Mouse (Mus musculus): ENCODE data around the gene Abcc3.
"Not testable (repeated sequence)": the region's sequence is repeated elsewhere in the genome, so short reads cannot be mapped to it uniquely, and the experiment has no call there.

Gene Abcc3

DNA sequence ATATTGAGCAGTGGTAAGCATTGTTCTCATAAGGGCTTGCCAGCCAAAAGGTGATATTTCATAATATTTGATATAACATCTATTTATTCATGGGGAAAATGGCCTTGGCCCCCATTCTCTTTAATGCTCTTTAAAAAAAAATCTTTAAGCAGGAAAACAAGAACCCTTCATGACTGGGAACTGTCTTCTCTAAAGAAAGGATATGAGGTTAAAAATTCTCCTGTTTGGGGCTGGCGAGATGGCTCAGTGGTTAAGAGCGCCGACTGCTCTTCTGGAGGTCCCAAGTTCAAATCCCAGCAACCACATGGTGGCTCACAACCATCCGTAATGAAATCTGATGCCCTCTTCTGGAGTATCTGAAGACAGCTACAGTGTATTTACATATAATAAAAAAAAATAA, 9.2 kb upstream of the Abcc3 start:
- DNase-seq: not testable (repeated sequence)

DNA sequence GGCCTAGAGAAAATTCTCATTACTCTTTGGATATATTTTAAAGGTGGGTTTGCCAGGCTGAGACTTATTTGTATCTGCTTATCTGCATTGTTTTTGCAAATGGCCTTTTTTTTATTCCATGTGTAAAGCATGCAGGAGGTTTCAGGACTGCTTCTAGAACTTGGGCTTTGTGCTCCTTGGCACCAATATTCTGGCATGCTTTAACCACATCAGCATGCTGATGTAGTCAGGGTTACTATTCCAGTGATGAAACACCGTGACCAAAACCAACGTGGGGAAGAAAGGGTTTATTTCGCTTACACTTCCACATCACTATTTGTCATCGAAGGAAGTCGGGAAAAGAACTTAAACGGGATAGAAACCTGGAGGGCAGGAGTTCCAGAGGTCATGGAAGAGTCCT, 8.2 kb upstream of the Abcc3 start:
- no peak for DNase-seq

DNA sequence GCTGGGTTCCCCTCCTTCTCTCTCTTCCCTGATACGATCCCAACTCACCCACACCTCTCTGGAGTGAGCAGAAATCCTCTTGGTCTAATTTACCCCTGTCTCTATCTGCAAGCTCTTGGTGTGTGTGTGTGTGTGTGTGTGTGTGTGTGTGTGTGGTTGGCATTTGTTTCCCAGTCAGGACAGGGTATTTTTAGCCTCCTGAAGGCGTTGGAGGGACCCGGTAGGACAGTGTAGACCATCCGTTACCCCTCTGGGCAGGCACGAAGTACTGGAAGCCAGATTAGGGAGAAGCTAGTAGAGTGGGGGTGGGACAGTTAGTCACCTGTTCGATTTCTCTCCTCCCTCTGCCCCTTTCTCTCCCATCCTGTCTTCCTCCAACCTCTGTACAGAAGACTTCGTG, 1.3 kb upstream of the Abcc3 start:
- DNase-seq: no peak

DNA sequence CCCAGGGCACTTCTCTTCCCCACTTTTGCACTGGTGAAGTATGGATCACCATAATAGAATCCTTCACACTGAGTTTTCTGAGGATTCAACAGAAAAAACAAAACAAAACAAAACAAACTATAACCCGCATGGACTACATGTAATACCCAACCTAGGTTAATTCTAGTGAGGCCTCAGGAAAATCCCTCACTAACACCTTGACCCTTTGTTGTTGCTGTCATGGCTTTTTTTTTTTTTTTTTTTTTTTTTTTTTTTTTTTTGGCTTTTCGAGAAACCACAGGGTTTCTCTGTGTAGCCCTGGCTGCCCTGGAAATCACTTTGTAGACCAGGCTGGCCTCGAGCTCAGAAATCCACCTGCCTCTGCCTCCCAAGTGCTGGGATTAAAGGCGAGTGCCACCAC, 693 bp upstream of the Abcc3 start:
- not testable (repeated sequence) for DNase-seq

DNA sequence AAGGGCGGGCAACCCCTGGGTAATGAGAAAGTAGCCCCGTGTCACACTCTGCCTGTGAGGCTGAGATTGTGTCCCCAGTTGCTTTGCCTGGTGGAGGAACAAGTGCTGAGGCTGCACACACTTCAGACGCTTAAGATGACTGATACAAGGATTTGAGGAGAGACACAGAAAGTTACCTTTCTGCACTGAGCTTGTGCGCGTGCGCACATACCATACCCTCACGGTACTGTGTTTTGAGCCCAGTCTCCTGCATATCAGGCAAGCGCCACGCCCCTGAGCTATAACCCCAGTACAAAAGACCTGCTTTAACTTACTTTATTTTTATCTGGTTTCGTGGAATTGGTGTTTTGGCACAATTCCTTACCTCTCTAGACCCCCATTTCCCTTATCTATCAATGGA, 1.1 kb downstream of the Abcc3 start:
- DNase-seq: no peak

DNA sequence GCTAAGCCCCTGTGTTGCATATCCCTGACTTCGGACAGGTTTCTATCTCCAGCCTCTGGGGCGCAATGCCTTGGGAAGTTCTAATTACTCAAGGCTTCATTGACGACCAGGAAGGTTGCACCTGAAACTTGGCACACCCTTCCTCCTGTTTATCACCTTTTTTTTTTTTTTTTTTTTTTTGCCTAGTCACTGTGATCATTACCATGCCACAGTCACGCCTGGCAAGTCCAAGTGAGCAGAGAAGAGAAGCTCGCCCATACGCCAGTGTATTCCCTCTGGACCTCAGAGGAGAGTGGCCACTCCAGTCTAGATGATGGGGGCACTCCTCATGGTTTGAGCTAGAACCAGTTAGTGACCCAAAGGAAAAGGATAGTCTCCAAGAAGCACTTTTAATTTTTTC, 2.0 kb downstream of the Abcc3 start:
- no peak for DNase-seq

DNA sequence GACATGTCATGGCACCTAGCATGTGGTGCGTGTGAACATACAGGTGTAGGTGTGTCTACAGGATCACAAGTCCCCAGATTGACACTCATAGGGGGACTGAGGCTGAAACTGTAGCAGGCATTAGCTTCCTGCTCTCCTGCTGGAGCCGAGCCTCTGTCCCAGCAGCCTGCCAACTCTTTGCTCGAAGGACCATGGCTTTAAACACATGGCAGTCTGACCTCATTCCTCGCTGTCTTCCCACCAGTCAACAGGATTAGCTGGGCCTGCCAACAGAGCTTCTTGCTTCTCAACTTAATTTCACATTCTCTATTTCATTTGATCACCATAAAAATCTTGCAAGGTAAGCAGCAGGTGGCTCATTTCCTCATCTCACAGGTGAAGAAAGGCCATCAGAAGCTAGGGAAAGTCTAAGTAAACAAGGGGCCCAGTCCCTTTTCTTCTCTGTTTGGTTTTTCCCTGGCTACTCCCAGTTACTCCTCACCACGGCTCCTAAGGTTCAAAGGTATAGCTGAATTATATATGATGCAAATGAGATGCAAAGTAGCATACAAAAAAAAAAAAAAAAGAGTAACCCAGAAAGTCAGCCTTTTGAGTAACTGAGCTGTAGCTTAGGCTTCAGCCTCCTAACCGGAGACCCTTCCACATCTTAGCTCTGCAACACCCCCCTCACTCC, 2.9 kb downstream of the Abcc3 start:
- peak; percentile 75 to 82 for DNase-seq

DNA sequence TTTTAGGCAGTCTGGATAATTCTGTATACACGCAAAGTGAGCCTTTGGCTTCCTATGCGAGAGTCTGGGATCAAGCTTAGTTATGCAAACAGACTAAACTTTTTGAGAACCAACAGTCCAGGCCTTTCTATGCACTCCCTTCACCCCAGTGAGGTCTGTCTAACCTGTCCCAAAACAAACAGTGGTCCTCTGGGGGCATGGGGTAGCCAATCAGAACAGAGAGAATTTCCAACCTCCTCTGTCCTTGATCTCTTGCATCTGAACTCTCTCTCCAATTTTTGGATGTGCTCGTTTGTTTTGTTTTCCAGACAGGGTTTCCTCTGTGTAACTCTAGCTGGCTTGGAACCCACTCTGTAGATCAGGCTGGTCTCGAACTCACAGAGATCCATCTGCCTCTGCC, 3.8 kb downstream of the Abcc3 start:
- no peak for DNase-seq

DNA sequence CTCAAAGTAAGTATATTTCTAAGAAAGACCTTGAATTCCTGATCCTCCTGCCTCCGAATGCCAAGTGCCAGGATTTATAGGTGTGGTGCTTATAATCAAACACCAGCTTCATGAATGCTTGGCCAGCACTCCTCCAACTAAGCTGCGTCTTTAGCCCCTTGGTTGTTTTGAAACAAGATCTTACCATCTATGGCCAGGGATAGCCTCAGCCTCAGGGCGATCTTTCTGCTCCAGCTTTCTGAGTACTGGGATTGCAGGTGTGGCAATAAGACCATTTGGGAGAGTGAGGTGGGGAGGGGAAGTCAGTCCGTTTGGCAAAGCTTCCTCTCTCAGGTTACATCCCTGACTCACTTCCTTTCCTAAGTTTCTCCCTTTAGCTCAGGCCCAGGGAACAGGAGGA, 5.0 kb downstream of the Abcc3 start:
- no peak for DNase-seq

DNA sequence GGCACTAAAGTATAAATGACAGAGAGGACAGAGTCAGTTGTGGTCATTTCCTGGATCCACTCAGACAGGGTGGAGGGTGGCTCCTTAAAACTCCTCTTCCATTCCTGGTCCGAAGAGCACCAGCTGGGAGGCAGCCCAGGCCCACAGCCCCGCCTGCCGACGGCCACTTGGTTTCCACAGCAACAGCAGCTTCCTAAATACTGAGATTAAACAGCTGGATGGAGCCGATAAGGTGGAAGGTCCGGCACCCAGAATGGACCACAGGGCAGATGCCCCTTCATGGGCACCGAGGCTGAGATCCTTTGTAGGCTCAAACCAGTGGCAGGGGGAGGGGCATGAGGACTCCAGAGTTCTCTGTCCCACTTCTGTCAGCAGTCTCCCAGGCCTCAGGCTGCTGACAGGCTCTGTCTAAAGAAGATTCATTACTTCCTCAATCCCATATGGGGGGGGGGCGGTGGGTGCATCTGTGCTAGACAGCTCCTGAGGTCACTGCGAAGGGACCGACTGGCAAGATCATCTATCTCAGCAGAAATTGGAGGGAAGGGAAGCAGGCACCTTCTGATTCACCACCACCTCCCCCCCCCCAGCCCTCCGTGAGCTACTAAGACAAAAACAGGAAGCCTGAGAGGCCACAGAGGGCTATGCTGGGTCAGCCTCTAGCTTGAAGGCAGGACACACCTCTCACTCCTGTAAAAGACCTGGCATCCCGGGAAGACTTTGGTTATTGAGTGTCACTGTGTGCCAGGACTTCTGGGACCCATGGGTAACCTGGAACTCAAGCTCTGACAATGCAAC, 6.6 kb downstream of the Abcc3 start:
- DNase-seq: no peak

DNA sequence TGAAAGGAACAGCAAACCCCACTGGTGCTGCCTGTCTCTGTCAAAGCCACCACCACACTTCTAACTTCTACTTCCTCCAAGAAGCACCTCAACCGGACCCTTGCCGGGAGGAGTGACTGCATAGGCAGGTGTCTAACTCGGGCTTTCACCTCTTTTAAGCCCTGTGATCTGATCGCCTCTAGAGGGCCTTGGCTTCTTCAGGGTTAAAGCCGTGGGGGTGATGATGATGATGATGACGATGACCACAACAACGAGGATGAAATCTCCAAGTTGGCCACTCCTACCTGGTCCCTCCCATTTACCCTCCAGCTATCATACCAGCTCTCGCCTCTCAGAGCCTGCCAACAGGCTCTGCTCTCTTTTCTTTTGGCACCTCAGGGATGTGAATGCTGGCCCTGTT, 13.1 kb downstream of the Abcc3 start:
- no peak for DNase-seq

DNA sequence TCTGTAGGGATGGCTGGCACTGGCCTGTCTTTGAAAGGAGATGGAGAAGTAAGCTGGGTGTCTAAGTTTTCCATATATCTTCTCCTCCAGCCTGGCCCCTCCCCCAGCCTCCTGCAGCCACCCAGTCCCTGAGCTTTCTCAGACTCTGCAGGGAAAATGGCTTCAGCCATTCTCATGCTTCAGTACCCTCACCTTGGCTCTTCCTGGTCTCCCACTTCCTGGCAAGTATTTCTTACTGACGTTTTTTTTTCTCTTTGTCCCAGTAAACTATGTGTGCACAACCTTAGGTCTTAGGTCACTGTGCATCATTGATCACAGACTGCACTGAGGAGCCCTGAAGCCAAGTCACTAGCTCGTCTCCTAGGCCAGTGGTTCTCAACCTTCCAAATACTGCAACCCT, 13.7 kb downstream of the Abcc3 start:
- no peak for DNase-seq

DNA sequence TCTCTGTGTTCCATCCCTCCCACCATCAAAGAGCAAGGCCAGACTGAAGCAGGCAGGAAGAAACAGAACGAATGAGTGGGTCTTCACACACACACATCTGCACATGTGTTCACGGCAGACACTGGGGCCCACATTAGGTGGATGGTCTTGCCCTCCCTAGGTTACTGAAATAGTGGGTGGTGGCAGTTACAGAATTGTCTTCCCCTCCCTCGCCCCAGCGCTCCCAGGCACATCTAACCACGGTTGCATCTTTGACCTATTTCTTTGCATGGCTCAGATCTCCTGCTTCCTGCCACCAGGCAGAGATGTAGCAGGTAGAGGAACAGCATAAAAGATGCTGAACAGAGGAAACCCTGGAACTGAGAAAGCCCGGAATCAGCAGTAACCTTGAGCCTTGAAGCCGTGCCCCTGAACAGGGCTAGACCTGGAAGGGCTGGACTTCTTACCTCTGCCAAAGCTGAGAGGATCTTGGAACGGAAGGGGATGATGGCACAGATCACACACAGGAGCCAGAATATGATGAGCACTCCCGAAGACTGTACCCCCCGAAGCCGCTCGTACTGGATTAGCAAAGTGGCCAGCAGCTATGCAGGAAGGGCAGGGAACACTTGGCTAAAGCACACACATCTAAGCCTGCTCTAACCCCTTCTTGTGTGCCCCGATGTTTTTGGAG, 18.4 kb downstream of the Abcc3 start:
- peak; percentile 41 to 44 for DNase-seq

DNA sequence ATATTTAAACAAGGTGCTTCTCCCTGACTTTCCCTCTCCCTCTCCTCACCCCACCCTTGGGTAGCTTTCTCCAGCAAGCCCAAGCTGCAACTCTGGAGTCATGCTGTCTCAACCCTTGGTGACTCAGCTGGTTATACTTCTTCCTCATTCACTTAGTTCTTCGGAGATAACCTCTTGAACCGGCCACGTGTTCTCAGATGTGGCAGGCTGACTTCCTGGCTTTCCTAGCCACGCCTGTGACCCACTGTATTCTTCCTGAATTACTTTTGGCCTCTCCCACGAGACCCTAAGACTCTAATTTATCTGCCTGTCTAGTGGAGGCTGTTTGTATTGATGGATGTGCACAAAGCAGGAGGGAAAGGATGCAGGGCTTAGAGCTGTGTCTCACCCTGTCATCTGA, 22.0 kb downstream of the Abcc3 start:
- no peak for DNase-seq

DNA sequence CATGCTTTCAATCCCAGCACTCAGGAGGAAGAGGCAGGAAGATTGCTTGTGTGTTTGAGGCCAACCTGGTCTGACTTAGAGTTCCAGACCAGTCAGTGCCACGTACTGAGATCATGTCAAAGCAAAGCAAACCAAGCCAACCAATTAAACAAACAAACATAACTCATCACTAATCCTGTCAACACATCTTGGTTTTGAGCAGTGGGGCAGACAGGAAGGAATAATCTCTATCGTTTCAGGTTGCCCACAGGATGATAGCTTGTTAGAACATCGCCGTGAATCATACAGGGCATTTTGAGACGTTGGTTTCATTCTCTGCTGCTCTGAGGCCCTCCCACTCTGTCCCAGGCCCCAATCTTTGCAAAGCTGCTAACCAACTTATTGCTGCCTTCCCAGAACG, 22.8 kb downstream of the Abcc3 start:
- DNase-seq: no peak

DNA sequence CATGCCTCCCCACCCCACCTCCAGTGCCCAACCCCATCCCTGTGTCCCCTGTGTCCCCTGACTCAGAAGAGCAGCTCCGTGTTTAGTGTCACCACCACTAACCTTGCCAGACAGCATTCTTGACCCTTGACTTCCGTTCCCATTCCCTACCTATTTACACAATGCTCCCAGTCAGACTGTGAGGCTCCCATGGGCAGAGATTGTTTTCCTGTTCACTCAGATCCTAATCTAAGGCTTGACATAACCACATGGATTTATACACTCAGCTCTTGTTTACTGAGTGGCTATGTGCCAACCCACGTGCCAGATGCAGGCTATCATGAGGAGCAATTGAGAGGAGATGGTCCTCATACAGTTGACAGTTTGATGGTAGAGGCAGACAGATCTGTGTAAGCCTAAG, 27.5 kb downstream of the Abcc3 start:
- no peak for DNase-seq

DNA sequence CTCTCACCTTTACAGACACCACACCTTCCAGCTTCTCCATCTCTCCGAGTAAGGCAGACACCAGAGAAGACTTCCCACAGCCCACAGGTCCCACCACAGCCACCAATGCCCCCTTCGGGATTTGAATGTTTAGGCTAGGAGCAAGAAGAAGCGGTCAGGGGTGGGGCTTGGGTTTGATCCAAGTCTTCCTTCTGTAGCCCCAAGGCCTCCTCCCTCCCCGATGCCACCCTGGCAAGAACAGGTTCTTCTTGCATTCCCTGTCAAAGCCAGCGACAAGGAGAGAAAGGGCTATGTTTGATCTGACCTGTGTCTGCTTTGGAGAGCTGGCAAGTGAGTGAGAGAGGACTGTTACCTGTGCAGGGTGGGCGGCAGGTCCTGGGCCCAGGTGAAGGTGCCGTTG, 29.1 kb downstream of the Abcc3 start:
- peak in 1 of 2 experiments; percentile 57 for DNase-seq

DNA sequence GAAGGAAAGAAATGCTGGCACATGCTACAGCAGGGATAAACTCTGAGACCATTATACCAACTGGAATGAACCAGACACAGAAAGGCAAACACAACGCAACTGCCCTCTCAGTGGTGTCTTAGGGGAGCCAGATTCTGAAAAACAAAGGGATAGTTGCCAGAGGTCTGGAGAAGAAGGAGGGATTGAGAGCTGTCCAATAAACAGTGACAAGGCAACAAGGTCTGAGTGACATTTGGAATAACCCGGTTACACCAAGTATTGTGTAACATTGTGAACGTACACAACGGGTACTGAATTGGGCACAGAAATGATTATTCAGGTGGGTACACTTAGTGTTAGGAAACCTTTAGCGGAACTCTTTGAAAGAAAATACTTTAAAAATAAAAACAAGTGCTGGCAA, 30.7 kb downstream of the Abcc3 start:
- no peak for DNase-seq

DNA sequence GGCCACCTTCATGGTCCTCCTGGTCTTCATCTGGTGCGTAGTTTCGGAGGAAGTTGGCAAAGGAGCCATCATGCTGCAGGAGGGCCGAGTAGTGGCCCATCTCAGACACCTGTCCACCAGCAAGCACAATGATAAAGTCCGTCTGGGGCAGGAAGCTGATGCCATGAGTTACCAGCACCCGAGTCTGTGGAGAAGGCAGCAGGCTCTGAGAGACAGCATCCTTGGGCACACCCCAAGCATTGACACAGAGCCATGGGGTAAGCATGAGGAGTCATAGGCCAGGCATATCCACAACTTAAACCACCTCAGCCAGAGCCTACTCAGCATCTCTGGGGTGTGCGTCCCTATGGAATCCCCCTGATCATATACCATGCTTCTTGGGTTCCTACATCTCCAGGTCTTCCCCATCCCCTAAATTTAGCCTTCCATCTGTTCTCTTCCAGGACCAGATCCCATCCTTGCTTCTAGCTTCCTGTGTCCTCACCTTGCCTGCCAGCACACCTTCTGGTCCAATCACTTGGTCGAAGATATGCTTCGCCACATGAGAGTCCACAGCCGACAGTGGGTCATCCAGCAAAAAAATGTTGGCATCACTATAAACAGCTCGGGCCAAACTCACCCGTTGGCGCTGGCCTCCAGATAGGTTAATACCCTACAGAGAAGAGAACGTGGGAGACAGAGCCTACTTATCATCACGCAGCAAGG, 31.5 kb downstream of the Abcc3 start:
- DNase-seq: peak; percentile 80 to 81

DNA sequence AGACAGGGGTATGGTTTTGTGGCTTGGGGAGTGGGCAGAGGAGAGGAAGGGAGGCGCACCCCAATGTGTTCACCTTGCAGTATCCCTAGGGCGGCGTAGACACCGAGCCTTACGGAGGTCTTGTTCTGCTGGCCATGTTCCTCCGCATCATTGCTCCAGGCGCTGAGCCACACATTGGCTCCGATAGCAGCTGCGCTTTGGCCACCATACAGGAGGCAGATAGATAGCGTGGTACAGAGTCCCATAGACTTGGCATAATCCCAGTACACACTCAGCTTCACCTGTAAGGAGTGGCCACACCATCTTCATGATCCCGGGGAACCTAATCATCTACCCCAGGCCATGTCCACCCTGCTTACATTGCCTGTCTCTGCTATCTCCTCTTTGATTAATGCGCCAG, 33.6 kb downstream of the Abcc3 start:
- DNase-seq: peak; percentile 42 to 53

DNA sequence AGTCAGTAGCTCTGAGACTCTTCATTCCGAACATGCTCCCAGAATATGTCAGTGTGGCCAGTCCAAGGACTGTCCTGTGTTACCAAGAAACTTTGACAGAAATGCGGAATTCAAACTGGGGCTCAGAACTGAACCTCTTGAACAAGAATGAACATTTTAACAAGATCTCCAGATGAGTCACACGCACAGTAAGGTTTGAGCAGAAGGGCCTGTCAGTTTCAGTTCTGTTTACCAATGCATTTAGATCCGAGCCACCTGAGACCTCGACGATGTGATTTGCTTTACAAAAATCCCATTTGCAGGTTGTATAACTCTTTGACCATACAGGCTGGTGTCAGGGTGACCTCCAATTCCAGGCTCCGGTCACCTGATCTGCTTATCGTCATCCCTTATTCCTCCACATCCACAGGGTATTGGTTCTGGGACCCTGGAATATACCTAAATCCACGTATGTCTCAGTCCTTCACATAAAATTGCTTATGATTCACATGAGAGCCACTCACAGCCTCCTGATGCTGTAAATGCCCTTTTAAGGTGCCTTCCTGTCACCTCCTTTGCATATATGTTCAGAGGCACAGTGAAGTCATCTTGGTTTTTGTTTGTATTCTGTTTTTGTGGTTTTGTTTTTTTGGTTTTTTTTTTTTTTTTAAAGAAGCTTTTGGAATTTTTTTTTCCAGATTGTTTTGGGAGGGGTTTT, 37.1 kb downstream of the Abcc3 start:
- DNase-seq: no peak

DNA sequence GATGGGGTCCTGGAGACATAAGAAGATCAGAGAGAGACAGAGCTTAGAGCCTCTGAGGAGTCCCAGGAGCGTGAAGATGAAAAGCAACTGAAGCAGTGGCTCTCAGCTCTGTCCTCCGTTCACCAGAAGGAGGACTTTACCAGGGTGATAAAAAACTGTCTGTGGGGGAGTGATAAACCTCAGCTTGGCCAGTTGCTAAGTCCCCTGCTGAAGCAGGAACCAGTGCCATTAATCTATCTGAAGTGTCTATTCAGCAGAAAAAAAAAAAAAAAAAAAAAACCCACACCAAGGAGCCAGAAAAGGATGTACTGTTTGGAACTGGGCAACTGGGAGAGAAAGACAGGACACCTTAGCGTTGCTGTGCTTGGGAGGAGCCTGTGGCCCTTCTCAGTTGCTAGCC, 41.7 kb downstream of the Abcc3 start:
- DNase-seq: no peak

DNA sequence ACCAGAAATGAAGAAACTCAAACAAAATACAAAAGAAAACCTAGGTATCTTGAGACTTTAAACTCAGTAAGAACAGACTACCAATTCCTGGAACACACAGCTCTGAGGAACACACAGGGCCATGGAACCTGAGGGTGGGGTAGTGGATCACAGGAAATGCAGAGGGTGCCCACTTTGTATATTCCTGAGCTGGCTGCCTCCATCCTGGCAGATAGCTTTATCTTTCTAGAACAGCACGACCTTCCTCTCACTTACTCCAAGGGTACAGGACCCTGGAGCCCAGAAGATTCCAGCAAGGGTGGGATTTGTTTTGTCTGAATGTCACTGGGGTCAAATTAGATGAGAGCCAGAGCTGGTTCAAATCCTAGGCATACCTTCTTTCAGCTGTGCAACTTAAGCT, 42.5 kb downstream of the Abcc3 start:
- no peak for DNase-seq

Data from cerebellum, postnatal 25 days (tissue).